Mouse (Mus musculus) myocyte (in vitro differentiated cells): Measurements from ENCODE around the gene Arhgef38.

Source experiments
- CEBPB ChIP-seq: IDR thresholded peaks from 2 replicates; pipeline ENCODE4 v1.6.1; 2011; ENCODE audit warnings: mild to moderate bottlenecking, moderate library complexity; ENCODE audit not compliant: poor library complexity, insufficient read depth, severe bottlenecking
- E2F4 ChIP-seq: IDR thresholded peaks from one replicate; pipeline ENCODE4 v1.6.1; 2011; ENCODE audit warnings: mild to moderate bottlenecking, control low read depth, moderate library complexity; ENCODE audit not compliant: insufficient read depth
- MAX ChIP-seq: IDR thresholded peaks from one replicate; pipeline ENCODE4 v1.6.1; 2011; ENCODE audit warnings: low read depth, mild to moderate bottlenecking, control low read depth
- MYOD1 ChIP-seq, 3 experiments: IDR thresholded peaks; one replicate each; pipeline ENCODE4 v1.6.1; 2011; ENCODE audit warnings: control low read depth in 2 of 3, low read depth in 2 of 3, mild to moderate bottlenecking in 2 of 3, moderate library complexity in 1 of 3; ENCODE audit not compliant: insufficient read length in 2 of 3, control insufficient read depth in 1 of 3
- MYOG ChIP-seq, 3 experiments: IDR thresholded peaks; one replicate each; pipeline ENCODE4 v1.6.1; 2011; ENCODE audit warnings: control low read depth in 2 of 3, low read depth in 2 of 3, mild to moderate bottlenecking in 2 of 3; ENCODE audit not compliant: insufficient read length in 2 of 3, control insufficient read depth in 1 of 3, insufficient read depth in 1 of 3
- POLR2A ChIP-seq: IDR thresholded peaks from one replicate; pipeline ENCODE4 v1.6.1; 2011; ENCODE audit warnings: low read depth, mild to moderate bottlenecking, control low read depth, moderate library complexity; ENCODE audit not compliant: insufficient read length
- POLR2AphosphoS2 ChIP-seq: IDR thresholded peaks from one replicate; pipeline ENCODE4 v1.6.1; 2011; ENCODE audit warnings: low read depth, control low read depth; ENCODE audit not compliant: insufficient read length
- REST ChIP-seq: IDR thresholded peaks from one replicate; pipeline ENCODE4 v1.6.1; 2011; ENCODE audit warnings: mild to moderate bottlenecking, control low read depth, moderate library complexity; ENCODE audit not compliant: insufficient read depth, insufficient read length
- SRF ChIP-seq: IDR thresholded peaks from one replicate; pipeline ENCODE4 v1.6.1; 2011; ENCODE audit warnings: low read depth; ENCODE audit not compliant: control insufficient read depth, insufficient read length
- TCF12 ChIP-seq: IDR thresholded peaks from one replicate; pipeline ENCODE4 v1.6.1; 2011; ENCODE audit warnings: mild to moderate bottlenecking, control low read depth; ENCODE audit not compliant: poor library complexity, insufficient read depth, severe bottlenecking
- TCF3 ChIP-seq: IDR thresholded peaks from one replicate; pipeline ENCODE4 v1.6.1; 2011; ENCODE audit warnings: low read depth, control low read depth; ENCODE audit not compliant: insufficient read length
- USF1 ChIP-seq: IDR thresholded peaks from one replicate; pipeline ENCODE4 v1.6.1; 2011; ENCODE audit warnings: low read depth, mild to moderate bottlenecking, control low read depth, moderate library complexity

DNA sequence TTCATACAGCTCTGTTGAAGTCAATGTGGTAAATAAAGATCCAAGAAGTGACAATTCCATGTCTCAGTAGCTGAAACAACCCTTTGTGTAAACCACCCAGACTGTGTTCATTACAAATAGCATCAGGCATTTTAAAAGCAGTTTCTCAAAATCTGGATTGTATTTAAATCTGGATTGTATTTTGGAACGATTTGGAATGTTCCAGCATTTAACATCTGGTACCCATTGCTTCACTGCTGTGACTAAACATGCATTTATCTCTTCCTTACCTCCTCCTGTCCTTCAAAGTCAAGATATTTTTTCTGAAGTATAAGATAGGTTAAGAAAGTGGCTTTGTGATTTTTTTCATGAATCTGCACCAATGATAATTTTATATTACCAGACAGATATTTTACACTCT lies 121.5 kb downstream of the Arhgef38 start:
- no peak for TF ChIP-seq SRF
- TF ChIP-seq MYOG (IDR thresholded peaks at IDR 0.05; ENCODE audit: control insufficient read depth in 1 of 3, insufficient read depth in 1 of 3, insufficient read length in 2 of 3, low read depth in 2 of 3): no peak
- no peak for TF ChIP-seq POLR2A
- no peak for TF ChIP-seq USF1
- no peak for TF ChIP-seq REST
- no peak for TF ChIP-seq E2F4
- TF ChIP-seq POLR2AphosphoS2: no peak
- no peak for TF ChIP-seq TCF3
- TF ChIP-seq MAX: no peak
- TF ChIP-seq MYOD1 (IDR thresholded peaks at IDR 0.05; ENCODE audit: control insufficient read depth in 1 of 3, insufficient read length in 2 of 3, low read depth in 2 of 3): no peak
- no peak for TF ChIP-seq CEBPB
- TF ChIP-seq TCF12: no peak
